Mouse (Mus musculus) telencephalon, adult 2 months (tissue): ENCODE data around the gene Atp5f1.

Experiments
- DNase-seq: peaks from one replicate; pipeline ENCODE4 v3.0.0-alpha.2; 2011; ENCODE audit warnings: low read depth, low spot score

The Atp5f1 gene

DNA sequence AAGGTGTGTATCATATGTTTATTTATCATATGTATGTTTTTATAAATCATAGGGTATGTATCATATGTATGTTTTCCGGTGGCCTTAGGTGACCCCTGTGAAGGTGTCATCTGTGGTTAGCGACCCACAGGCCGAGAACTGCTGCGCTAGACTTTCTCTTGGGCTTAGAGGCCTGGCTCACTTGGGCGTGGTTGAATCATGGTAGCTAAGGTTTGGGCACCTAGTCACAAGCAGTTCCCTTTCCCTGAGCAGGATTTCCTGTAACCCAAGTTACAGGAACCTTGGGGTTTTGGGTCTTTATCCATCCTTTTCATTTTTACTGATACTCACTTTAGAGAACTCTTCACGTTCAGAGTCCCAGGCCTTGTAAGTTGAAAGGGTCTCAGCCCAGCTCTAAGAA, 59.6 kb downstream of the Atp5f1 start:
- DNase-seq, result no peak

- DNase-seq, result peak; percentile 65
These were observed 60.3 kb downstream of the Atp5f1 start for GRCm38 (mm10) chr3:105899394-105900147.

- no peak for DNase-seq
These were observed 61.0 kb downstream of the Atp5f1 start for GRCm38 (mm10) chr3:105898861-105899260.

DNA sequence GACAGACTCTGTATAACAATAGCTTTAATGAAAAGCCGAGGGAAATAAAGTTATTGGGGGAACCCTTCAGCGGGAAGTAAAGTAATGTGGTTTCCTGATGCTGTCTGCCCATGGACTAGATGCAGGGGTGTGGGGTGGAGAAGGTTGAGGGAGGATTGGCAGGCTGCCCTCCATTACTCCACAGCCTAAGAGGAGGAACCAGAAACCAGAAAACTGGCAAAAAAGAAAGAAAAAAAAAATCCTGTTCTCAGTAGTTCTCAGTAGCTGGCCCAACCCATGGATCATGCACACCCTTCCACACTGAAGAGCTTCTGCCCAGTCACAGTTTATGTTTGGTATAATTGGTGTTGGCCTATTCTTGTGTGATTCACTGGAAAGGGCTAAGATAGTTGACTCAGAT, 61.6 kb downstream of the Atp5f1 start:
- no peak for DNase-seq

GRCm38 (mm10) chr3:105896811-105897210, 63.1 kb downstream of the Atp5f1 start:
- DNase-seq, result no peak

DNA sequence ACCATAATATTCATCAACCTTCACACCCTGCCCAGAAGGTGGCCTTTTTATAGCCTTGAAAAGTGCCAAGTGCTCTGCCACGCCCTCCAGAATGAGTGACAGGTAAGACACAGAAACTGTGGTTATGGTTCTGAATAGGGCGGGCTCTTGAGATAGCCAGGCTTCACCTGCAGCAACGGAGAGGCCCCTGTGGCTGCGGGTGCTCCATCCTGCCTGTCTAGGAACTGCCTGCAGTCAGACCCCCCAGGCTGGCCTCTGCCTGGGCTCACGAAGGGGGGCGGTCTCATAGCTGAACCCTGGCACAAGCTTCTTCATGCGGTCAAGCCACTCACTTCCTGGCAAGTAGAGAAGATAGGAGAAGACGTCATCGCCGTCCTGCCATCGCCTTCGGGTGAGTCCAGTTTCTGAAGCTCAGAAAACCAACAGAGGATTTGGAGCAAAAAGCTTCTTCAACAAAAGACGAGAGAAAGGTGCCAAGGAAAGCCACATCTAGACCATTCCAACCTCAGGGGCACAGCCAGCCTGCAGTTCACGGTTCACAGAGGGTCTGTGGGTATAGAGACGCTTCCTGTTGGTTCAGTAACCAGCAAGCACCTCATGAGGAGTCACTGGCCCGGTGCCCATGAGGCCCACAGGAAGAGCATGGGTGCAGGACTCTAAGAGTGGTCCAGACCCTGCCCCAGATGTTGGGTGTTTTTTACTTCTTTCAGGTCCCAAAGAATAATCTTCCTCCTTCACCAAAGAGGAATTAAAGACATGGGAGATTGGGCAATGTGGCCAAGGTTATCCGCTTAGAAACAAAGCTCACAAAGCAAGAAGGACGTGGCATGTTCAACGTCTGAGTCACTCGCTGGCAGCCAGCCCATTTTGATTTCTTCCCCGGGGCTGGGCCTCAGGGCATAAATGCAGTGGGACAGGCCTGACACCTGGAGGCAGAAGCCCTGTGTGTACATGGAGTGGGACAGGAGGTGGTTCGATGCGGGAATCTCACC, 65.0 kb downstream of the Atp5f1 start:
- DNase-seq, result no peak

DNA sequence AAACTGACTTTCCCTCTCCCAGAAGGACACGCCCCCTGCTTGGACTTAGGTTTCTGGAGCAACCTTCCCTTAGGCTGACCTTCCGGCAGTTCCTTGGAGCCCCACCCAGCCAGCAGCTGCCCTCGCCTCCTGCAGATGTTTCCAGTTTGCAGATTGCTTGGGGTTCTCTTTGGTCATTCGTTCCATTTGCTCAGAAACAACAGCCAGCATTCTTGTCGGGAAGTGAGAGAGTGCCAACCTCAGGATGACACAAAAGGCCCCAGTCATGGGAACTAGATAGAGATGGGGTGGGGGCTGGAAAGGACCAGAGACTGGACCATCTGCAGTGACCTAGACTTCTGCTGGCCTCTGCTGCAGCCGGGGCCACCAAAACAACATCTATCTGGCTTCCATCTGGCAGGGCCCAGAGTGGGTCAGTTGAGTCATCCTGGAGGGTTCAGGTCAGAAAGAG, 65.9 kb downstream of the Atp5f1 start:
- no peak for DNase-seq
